Mouse (Mus musculus): ENCODE results near the gene Itga11. TPM values are rescaled to one million over a fixed set of nuclear protein-coding genes. Genes with fewer than 3 reads are reported as not detected.

Itga11 gene
- polyA plus RNA-seq, 1 experiment from 2014 or later: 0.45 TPM

DNA sequence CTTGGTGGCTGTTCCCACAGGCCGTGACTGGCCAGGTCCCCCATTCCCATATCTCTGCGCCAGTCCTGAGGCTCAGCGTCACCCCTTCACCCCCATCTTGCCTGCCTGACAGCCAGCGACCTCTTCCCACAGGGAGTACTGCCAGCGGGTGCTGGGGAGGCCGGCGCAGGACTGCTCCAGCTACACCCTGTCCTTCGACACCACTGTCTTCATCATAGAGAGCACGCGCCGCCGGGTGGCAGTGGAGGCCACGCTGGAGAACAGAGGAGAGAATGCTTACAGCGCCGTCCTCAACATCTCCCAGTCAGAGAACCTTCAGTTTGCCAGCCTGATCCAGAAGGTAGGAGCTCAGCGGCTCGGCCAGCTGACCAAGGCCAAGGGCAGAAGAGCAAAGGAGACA, 89.8 kb downstream of the Itga11 start:
- Histone ChIP-seq H3K27ac (no peak overlapping the region), H3K4me2 (ENCODE audit: low read length) (no peak overlapping the region), H3K4me1 (replicated peaks; ENCODE audit: insufficient read depth, low read length) (peaks cover 3% of the 10 kb centered on the region; the same call in 1 of the 2 replicates), H3K4me3 (replicated peaks; ENCODE audit: low read depth, low read length) (no peak overlapping the region), H3K9me3 (replicated peaks; ENCODE audit: low read length) (no peaks in the 10 kb centered on the region), H3K27me3 (ENCODE audit: insufficient read depth, low read length) (no peaks in the 10 kb centered on the region), H3K9ac (ENCODE audit: low read depth, low read length) (no peak overlapping the region), H3K36me3 (ENCODE audit: insufficient read depth, low read length) (no peaks in the 10 kb centered on the region)
- peak; percentile 34; the same call in 1 of the 2 replicates for TF ChIP-seq CTCF (IDR thresholded peaks at IDR 0.05; ENCODE audit: low read depth)
- ATAC-seq (replicated peaks; ENCODE audit: low FRiP score, low read depth) (no peak), DNase-seq (ENCODE audit: low spot score) (no peak)
- WGBS: 65% methylated on average over 17 of the region's 17 CpGs

DNA sequence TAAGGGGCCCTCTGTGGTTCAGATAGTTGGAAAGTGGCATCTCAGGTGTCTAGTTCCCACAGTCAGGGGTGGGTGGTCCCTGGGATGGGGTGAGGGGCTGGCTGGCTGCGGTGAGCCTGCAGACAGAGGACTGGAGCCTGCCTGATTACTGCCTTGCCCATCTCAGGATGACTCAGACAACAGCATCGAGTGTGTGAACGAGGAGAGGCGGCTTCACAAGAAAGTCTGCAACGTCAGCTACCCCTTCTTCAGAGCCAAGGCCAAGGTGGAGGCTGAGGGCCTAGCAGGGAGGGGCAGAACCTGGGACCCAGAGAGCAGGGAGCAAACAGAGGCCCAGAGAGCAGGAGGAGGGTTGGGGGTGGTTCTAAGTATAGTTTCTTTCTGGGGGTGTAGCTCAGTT, 90.7 kb downstream of the Itga11 start:
- Histone ChIP-seq H3K9me3 (replicated peaks; ENCODE audit: low read length) (no peaks in the 10 kb centered on the region), H3K4me1 (replicated peaks; ENCODE audit: insufficient read depth, low read length) (0 out of 2 replicates have a peak, but pooled peaks cover under 1% of the 10 kb centered on the region), H3K4me2 (ENCODE audit: low read length) (no peak overlapping the region), H3K4me3 (replicated peaks; ENCODE audit: low read depth, low read length) (no peak overlapping the region), H3K36me3 (ENCODE audit: insufficient read depth, low read length) (no peaks in the 10 kb centered on the region), H3K27ac (no peak overlapping the region), H3K27me3 (ENCODE audit: insufficient read depth, low read length) (no peaks in the 10 kb centered on the region), H3K9ac (ENCODE audit: low read depth, low read length) (no peak overlapping the region)
- DNase-seq (ENCODE audit: low spot score) (no peak), ATAC-seq (replicated peaks; ENCODE audit: low FRiP score, low read depth) (no peak)
- TF ChIP-seq CTCF (IDR thresholded peaks at IDR 0.05; ENCODE audit: low read depth): no peak
- WGBS: 64% methylated on average over 5 of the region's 5 CpGs

- DNase-seq (ENCODE audit: low spot score): peak; percentile 71
- H3K4me1 ChIP-seq (replicated peaks; ENCODE audit: insufficient read depth, low read length): no peaks in the 10 kb centered on the region
- H3K36me3 ChIP-seq (ENCODE audit: insufficient read depth, low read length): no peaks in the 10 kb centered on the region
- 76% methylated on average over 8 of the region's 8 CpGs for WGBS
- peak; percentile 31; the same call in 1 of the 2 replicates for TF ChIP-seq CTCF (IDR thresholded peaks at IDR 0.05; ENCODE audit: low read depth)
- ATAC-seq (replicated peaks; ENCODE audit: low FRiP score, low read depth): 0 out of 2 replicates have a peak, but pooled peaks have one; percentile 37
- H3K27ac ChIP-seq: no peak overlapping the region
- H3K27me3 ChIP-seq (ENCODE audit: insufficient read depth, low read length): no peaks in the 10 kb centered on the region
- H3K4me3 ChIP-seq (replicated peaks; ENCODE audit: low read depth, low read length): no peak overlapping the region
- H3K9ac ChIP-seq (ENCODE audit: low read depth, low read length): no peak overlapping the region
- no peaks in the 10 kb centered on the region for H3K9me3 ChIP-seq (replicated peaks; ENCODE audit: low read length)
- H3K4me2 ChIP-seq (ENCODE audit: low read length): no peak overlapping the region
Measured at GRCm38 (mm10) chr9:62772746-62773145, 95.1 kb downstream of the Itga11 start.

GRCm38 (mm10) chr9:62775464-62775863, 97.8 kb downstream of the Itga11 start:
- Histone ChIP-seq H3K4me2 (ENCODE audit: low read length) (no peak overlapping the region), H3K9me3 (replicated peaks; ENCODE audit: low read length) (no peaks in the 10 kb centered on the region), H3K4me1 (replicated peaks; ENCODE audit: insufficient read depth, low read length) (no peaks in the 10 kb centered on the region), H3K27me3 (ENCODE audit: insufficient read depth, low read length) (no peaks in the 10 kb centered on the region), H3K4me3 (replicated peaks; ENCODE audit: low read depth, low read length) (no peak overlapping the region), H3K27ac (no peak overlapping the region), H3K9ac (ENCODE audit: low read depth, low read length) (no peak overlapping the region), H3K36me3 (ENCODE audit: insufficient read depth, low read length) (no peaks in the 10 kb centered on the region)
- ATAC-seq (replicated peaks; ENCODE audit: low FRiP score, low read depth) (no peak), DNase-seq (ENCODE audit: low spot score) (no peak)
- TF ChIP-seq CTCF (IDR thresholded peaks at IDR 0.05; ENCODE audit: low read depth): no peak
- WGBS: 34% methylated on average over 4 of the region's 4 CpGs

DNA sequence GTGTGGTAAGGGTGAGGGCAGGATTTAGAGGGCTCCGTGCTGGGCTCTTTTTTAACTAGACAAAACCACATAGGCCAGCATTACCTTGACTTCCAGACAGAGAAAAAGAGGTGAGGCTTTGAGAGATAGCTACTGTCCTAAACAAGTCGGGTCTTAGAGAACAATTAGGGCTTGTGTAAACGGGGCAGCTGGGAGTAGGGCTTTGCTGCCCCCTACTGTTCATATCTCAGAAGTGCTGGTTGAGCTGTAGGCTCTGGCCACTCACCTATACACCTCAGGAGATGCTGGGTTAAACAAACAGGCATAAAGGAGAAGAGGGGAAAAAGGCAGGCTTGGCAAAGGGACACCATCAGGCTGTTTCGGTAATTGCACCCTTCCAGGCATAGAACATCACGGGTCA, 99.8 kb downstream of the Itga11 start:
- H3K9ac ChIP-seq (ENCODE audit: low read depth, low read length): no peak overlapping the region
- no peak overlapping the region for H3K4me2 ChIP-seq (ENCODE audit: low read length)
- no peaks in the 10 kb centered on the region for H3K36me3 ChIP-seq (ENCODE audit: insufficient read depth, low read length)
- no peak overlapping the region for H3K4me3 ChIP-seq (replicated peaks; ENCODE audit: low read depth, low read length)
- H3K4me1 ChIP-seq (replicated peaks; ENCODE audit: insufficient read depth, low read length): peaks cover 8% of the 10 kb centered on the region
- H3K27ac ChIP-seq: no peak overlapping the region
- no peaks in the 10 kb centered on the region for H3K27me3 ChIP-seq (ENCODE audit: insufficient read depth, low read length)
- DNase-seq (ENCODE audit: low spot score) (peak; percentile 82), ATAC-seq (replicated peaks; ENCODE audit: low FRiP score, low read depth) (peak; percentile 38; the same call in 1 of the 2 replicates)
- peak; percentile 90 for TF ChIP-seq CTCF (IDR thresholded peaks at IDR 0.05; ENCODE audit: low read depth)
- H3K9me3 ChIP-seq (replicated peaks; ENCODE audit: low read length): no peaks in the 10 kb centered on the region
- WGBS: 10% methylated on average over 5 of the region's 5 CpGs

DNA sequence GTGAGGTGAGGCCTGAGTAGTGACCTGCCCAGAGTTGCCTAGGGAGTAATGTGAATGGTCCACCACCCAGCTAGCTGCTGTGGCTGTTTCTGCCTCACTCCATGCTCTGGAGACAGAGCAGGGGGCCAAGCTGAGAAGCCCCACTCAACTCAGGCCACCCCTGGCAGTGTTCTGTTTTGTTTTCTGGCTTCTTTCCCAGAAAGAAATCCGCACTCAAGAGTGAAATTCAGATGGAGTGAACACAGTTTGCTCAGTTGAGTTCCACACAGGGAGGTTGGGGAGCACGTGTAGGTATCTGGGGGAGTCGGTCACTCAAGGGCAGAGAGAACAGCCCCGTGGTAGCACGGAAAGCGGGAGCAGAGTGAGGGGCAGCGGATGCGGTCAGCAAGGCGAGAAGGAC, 101.1 kb downstream of the Itga11 start:
- WGBS: 60% methylated on average over 9 of the region's 9 CpGs
- Histone ChIP-seq H3K9ac (ENCODE audit: low read depth, low read length) (no peak overlapping the region), H3K4me3 (replicated peaks; ENCODE audit: low read depth, low read length) (no peak overlapping the region), H3K36me3 (ENCODE audit: insufficient read depth, low read length) (no peaks in the 10 kb centered on the region), H3K27ac (no peak overlapping the region), H3K4me2 (ENCODE audit: low read length) (no peak overlapping the region), H3K9me3 (replicated peaks; ENCODE audit: low read length) (no peaks in the 10 kb centered on the region), H3K27me3 (ENCODE audit: insufficient read depth, low read length) (no peaks in the 10 kb centered on the region), H3K4me1 (replicated peaks; ENCODE audit: insufficient read depth, low read length) (peaks cover 15% of the 10 kb centered on the region)
- DNase-seq (ENCODE audit: low spot score) (no peak), ATAC-seq (replicated peaks; ENCODE audit: low FRiP score, low read depth) (no peak)
- TF ChIP-seq CTCF (IDR thresholded peaks at IDR 0.05; ENCODE audit: low read depth): no peak

- Histone ChIP-seq H3K36me3 (ENCODE audit: insufficient read depth, low read length) (no peaks in the 10 kb centered on the region), H3K9me3 (replicated peaks; ENCODE audit: low read length) (no peaks in the 10 kb centered on the region), H3K4me1 (replicated peaks; ENCODE audit: insufficient read depth, low read length) (peaks cover 15% of the 10 kb centered on the region), H3K27ac (no peak overlapping the region), H3K27me3 (ENCODE audit: insufficient read depth, low read length) (no peaks in the 10 kb centered on the region), H3K4me3 (replicated peaks; ENCODE audit: low read depth, low read length) (no peak overlapping the region), H3K9ac (ENCODE audit: low read depth, low read length) (no peak overlapping the region), H3K4me2 (ENCODE audit: low read length) (no peak overlapping the region)
- DNase-seq (ENCODE audit: low spot score) (peak; percentile 52), ATAC-seq (replicated peaks; ENCODE audit: low FRiP score, low read depth) (no peak; the same call in 1 of the 2 replicates)
- 41% methylated on average over 3 of the region's 3 CpGs for WGBS
- TF ChIP-seq CTCF (IDR thresholded peaks at IDR 0.05; ENCODE audit: low read depth): no peak
Measured at GRCm38 (mm10) chr9:62781965-62782364, 104.3 kb downstream of the Itga11 start.
